Comparison of ENCODE assay signal across 8 mouse cellular contexts in genomic region chr15:100468295-100469188, GRCm38 (mm10). TPM values are rescaled to one million over a fixed set of nuclear protein-coding genes. Genes with fewer than 3 reads are reported as not detected.
DNase-seq lines count a peak whose midpoint lies in the region; ATAC-seq and TF ChIP-seq lines count a peak whose summit lies in the region.

Letmd1 (plus strand) TSS chr15:100469023.

- no peaks in the 10 kb centered on the region for H3K9me3 ChIP-seq in kidney, embryonic 14.5 days (ENCODE audit: control insufficient read depth, low read length)
- no peaks in the 10 kb centered on the region for H3K9me3 ChIP-seq in limb, embryonic 14.5 days (ENCODE audit: control insufficient read depth, low read length)
- H3K9me3 ChIP-seq in midbrain, embryonic 16.5 days (replicated peaks; ENCODE audit: control insufficient read depth, low read length, poor library complexity, severe bottlenecking) = no peaks in the 10 kb centered on the region

- DNase-seq in B cell, adult 2 months = peak; percentile 90
- peak; percentile 94 for DNase-seq in brain, adult 2 months (ENCODE audit: low read depth, low spot score)
- peak; percentile 89 to 91 for DNase-seq in heart, adult 9 months (ENCODE audit: low spot score in 2 of 2)
- DNase-seq in limb, embryonic 14.5 days (ENCODE audit: low spot score) = peak; percentile 84
- peak; percentile 77 to 85 for DNase-seq in spleen, adult 2 months (ENCODE audit: low read depth in 1 of 2, low spot score in 2 of 2)

- peak; percentile 94 for ATAC-seq in kidney, embryonic 14.5 days (ENCODE audit: low FRiP score, low TSS enrichment)
- peak; percentile 94 for ATAC-seq in limb, embryonic 14.5 days (ENCODE audit: low FRiP score, low read depth)
- ATAC-seq in midbrain, embryonic 16.5 days = peak; percentile 95

- peaks cover 7% of the 10 kb centered on the region for H3K36me3 ChIP-seq in kidney, embryonic 14.5 days (ENCODE audit: control insufficient read depth, insufficient read depth, low read length)
- peaks cover 7% of the 10 kb centered on the region; the same call in 1 of the 2 replicates for H3K36me3 ChIP-seq in limb, embryonic 14.5 days (ENCODE audit: control insufficient read depth, insufficient read depth, low read length)
- no peaks in the 10 kb centered on the region; the same call in 1 of the 2 replicates for H3K36me3 ChIP-seq in midbrain, embryonic 16.5 days (ENCODE audit: control insufficient read depth, insufficient read depth, low read length)
- peaks cover 2% of the 10 kb centered on the region; the same call in 1 of the 2 replicates for H3K36me3 ChIP-seq in spleen, adult 2 months (ENCODE audit: control insufficient read depth, insufficient read depth, low read length)

- no peak within 1 kb of the TSS for H3K27ac ChIP-seq in embryonic fibroblast, embryonic 13.5 days (ENCODE audit: insufficient read depth, low read length)
- H3K27ac ChIP-seq in kidney, embryonic 14.5 days (ENCODE audit: low read depth, low read length) = peak within 1 kb of the TSS; percentile 56; the same call in 1 of the 2 replicates
- H3K27ac ChIP-seq in limb, embryonic 14.5 days (replicated peaks; ENCODE audit: low read depth, low read length) = no peak within 1 kb of the TSS; the same call in 1 of the 2 replicates
- peak within 1 kb of the TSS; percentile 84 for H3K27ac ChIP-seq in midbrain, embryonic 16.5 days (ENCODE audit: low read length)
- H3K27ac ChIP-seq in spleen, adult 2 months (ENCODE audit: insufficient read depth, low read length) = peak within 1 kb of the TSS; percentile 95

- peak within 1 kb of the TSS; percentile 80 for H3K4me2 ChIP-seq in kidney, embryonic 14.5 days (replicated peaks; ENCODE audit: low read depth, low read length)
- peak within 1 kb of the TSS; percentile 81 for H3K4me2 ChIP-seq in limb, embryonic 14.5 days (replicated peaks; ENCODE audit: low read depth, low read length, severe bottlenecking)
- H3K4me2 ChIP-seq in midbrain, embryonic 16.5 days (ENCODE audit: low read length) = peak within 1 kb of the TSS; percentile 92

- H3K9ac ChIP-seq in kidney, embryonic 14.5 days (ENCODE audit: low read depth, low read length) = peak within 1 kb of the TSS; percentile 76
- peak within 1 kb of the TSS; percentile 66 for H3K9ac ChIP-seq in limb, embryonic 14.5 days (ENCODE audit: low read depth, low read length, severe bottlenecking)
- H3K9ac ChIP-seq in midbrain, embryonic 16.5 days (ENCODE audit: low read depth, low read length) = peak within 1 kb of the TSS; percentile 89

- H3K27me3 ChIP-seq in kidney, embryonic 14.5 days (ENCODE audit: control insufficient read depth, insufficient read depth, low read length) = no peaks in the 10 kb centered on the region
- H3K27me3 ChIP-seq in limb, embryonic 14.5 days (ENCODE audit: control insufficient read depth, insufficient read depth, low read length) = no peaks in the 10 kb centered on the region
- no peaks in the 10 kb centered on the region for H3K27me3 ChIP-seq in midbrain, embryonic 16.5 days (ENCODE audit: control insufficient read depth, insufficient read depth, low read depth, low read length)
- no peaks in the 10 kb centered on the region for H3K27me3 ChIP-seq in spleen, adult 2 months (ENCODE audit: control insufficient read depth, insufficient read depth, low read length)

- H3K4me3 ChIP-seq in embryonic fibroblast, embryonic 13.5 days (ENCODE audit: insufficient read depth, low read length) = peak within 1 kb of the TSS; percentile 63
- peak within 1 kb of the TSS; percentile 76 for H3K4me3 ChIP-seq in kidney, embryonic 14.5 days (ENCODE audit: low read length)
- H3K4me3 ChIP-seq in limb, embryonic 14.5 days (replicated peaks; ENCODE audit: low read length) = peak within 1 kb of the TSS; percentile 82
- H3K4me3 ChIP-seq in midbrain, embryonic 16.5 days (ENCODE audit: low read depth, low read length) = peak within 1 kb of the TSS; percentile 84
- peak within 1 kb of the TSS; percentile 98 for H3K4me3 ChIP-seq in spleen, adult 2 months (ENCODE audit: extremely low read depth, insufficient read depth, insufficient read length)

- H3K4me1 ChIP-seq in embryonic fibroblast, embryonic 13.5 days (ENCODE audit: control insufficient read depth, insufficient read depth, low read length) = no peaks in the 10 kb centered on the region
- peaks cover 12% of the 10 kb centered on the region for H3K4me1 ChIP-seq in kidney, embryonic 14.5 days (ENCODE audit: control insufficient read depth, insufficient read depth, low read length)
- peaks cover 17% of the 10 kb centered on the region for H3K4me1 ChIP-seq in limb, embryonic 14.5 days (ENCODE audit: control insufficient read depth, insufficient read depth, low read length)
- H3K4me1 ChIP-seq in midbrain, embryonic 16.5 days (ENCODE audit: control insufficient read depth, insufficient read depth, low read length) = peaks cover 27% of the 10 kb centered on the region
- peaks cover 7% of the 10 kb centered on the region for H3K4me1 ChIP-seq in spleen, adult 2 months (ENCODE audit: control insufficient read depth, insufficient read depth, insufficient read length)

- WGBS in kidney, embryonic 14.5 days = 2% methylated on average over 79 of the region's 84 CpGs
- WGBS in limb, embryonic 14.5 days = 2% methylated on average over 72 of the region's 84 CpGs
- 2% methylated on average over 82 of the region's 84 CpGs for WGBS in midbrain, embryonic 16.5 days
- WGBS in spleen, adult 2 months = 2% methylated on average over 84 of the region's 84 CpGs

- TF ChIP-seq CTCF in embryonic fibroblast, embryonic 13.5 days (IDR thresholded peaks at IDR 0.05; ENCODE audit: borderline replicate concordance, insufficient read depth, low read length) = peak; percentile 38; the same call in 1 of the 2 replicates
- TF ChIP-seq CTCF in spleen, adult 2 months (IDR thresholded peaks at IDR 0.05; ENCODE audit: extremely low read depth, insufficient read depth, insufficient read length, insufficient replicate concordance) = peak; percentile 93

- peak; percentile 74 for TF ChIP-seq POLR2A in embryonic fibroblast, embryonic 13.5 days (IDR thresholded peaks at IDR 0.05; ENCODE audit: low read depth, low read length)
- 0 out of 2 replicates have a peak, but pooled peaks have one; percentile 50 for TF ChIP-seq POLR2A in limb, embryonic 14.5 days (IDR thresholded peaks at IDR 0.05; ENCODE audit: borderline replicate concordance, extremely low read depth, insufficient read depth, insufficient read length)
- peak; percentile 62 for TF ChIP-seq POLR2A in spleen, adult 2 months (IDR thresholded peaks at IDR 0.05; ENCODE audit: low read depth, low read length)

RNA-seq across cellular contexts. Expression of gene Letmd1, which starts in this region (rescaled TPM):
- polyA plus RNA-seq in embryonic fibroblast, embryonic 13.5 days (2011; ENCODE audit: insufficient read length, low read depth, missing spikeins) = 22.6 and 27.4 TPM in 2 replicates
- 19.2 and 25.4 TPM in 2 replicates for polyA plus RNA-seq in kidney, embryonic 14.5 days (2014; fragmentation: Nextera tagmentation; extraction: Ambion mirVana)
- polyA plus RNA-seq in limb, embryonic 14.5 days (2012; rRNA removed) = 62.4 and 72.0 TPM in 2 replicates
- 27.9 and 29.8 TPM in 2 replicates for polyA plus RNA-seq in limb, embryonic 14.5 days (2014; fragmentation: Nextera tagmentation; extraction: Ambion mirVana)
- polyA plus RNA-seq in midbrain, embryonic 16.5 days (2015; fragmentation: Nextera tagmentation; extraction: Ambion mirVana) = 57.4 and 57.5 TPM in 2 replicates
- polyA plus RNA-seq in spleen, adult 2 months (2012; rRNA removed) = 35.4 and 41.9 TPM in 2 replicates

Comparison
In these comparisons a context has a peak if more than half of its experiments do, and no peak if none do; other contexts are left out.
1. H3K27ac ChIP-seq: peak in kidney, embryonic 14.5 days (single experiment), midbrain, embryonic 16.5 days (single experiment) and spleen, adult 2 months (single experiment); none in embryonic fibroblast, embryonic 13.5 days (single experiment) and limb, embryonic 14.5 days (single experiment).
2. Peak in every context shown above with its lines, with median percentiles within 50 percentile points of each other: DNase-seq, H3K4me3 ChIP-seq, POLR2A ChIP-seq, ATAC-seq, H3K4me2 ChIP-seq and H3K9ac ChIP-seq.